Mouse (Mus musculus) adrenal gland, postnatal 25 days (tissue): Measurements from ENCODE around the gene 1700013H16Rik. TPM values are rescaled to one million over a fixed set of nuclear protein-coding genes. Genes with fewer than 3 reads are reported as not detected.
"Not testable (repeated sequence)": the region's sequence is repeated elsewhere in the genome, so short reads cannot be mapped to it uniquely, and the experiment has no call there.

Experiments
- DNase-seq: peaks from one replicate; pipeline ENCODE4 v3.0.0; 2021; ENCODE audit warnings: mixed read lengths
- long read RNA-seq: library from polyadenylated mRNA; stranded (forward); transcript quantifications from one replicate; pipeline ENCODE4 v2.0.0, GENCODE M21; 2021
- total RNA-seq: library from RNA; stranded (reverse); gene quantifications from 2 replicates; pipeline ENCODE4 v1.2.3, GENCODE M21; 2021

1700013H16Rik gene
- total RNA-seq, result not detected in 2 replicates
- long read RNA-seq, result 0 reads

GRCm38 (mm10) chrX:53757736-53758135 lies at the start of gene 1700013H16Rik:
Gene 1700013H16Rik (minus strand): TSS chrX:53757831.
- no peak for DNase-seq

- no peak for DNase-seq
These were observed 41.4 kb upstream of the 1700013H16Rik start for GRCm38 (mm10) chrX:53799074-53799473.

- not testable (repeated sequence) for DNase-seq
These were observed 39.9 kb upstream of the 1700013H16Rik start, which contains the start of gene Xlr for GRCm38 (mm10) chrX:53797519-53797918. Gene Xlr (minus strand): TSS chrX:53797706.

GRCm38 (mm10) chrX:53776276-53776675 lies 18.6 kb upstream of the 1700013H16Rik start, which contains the start of gene Zfp36l3:
Gene Zfp36l3 (minus strand): TSS chrX:53776394.
- DNase-seq, result no peak

GRCm38 (mm10) chrX:53752851-53753250 lies 4.8 kb downstream of the 1700013H16Rik start:
- no peak for DNase-seq

- DNase-seq, result no peak
These were observed 28.7 kb downstream of the 1700013H16Rik start for GRCm38 (mm10) chrX:53728967-53729366.

- no peak for DNase-seq
These were observed 33.0 kb downstream of the 1700013H16Rik start, which contains the start of gene 4930502E18Rik for GRCm38 (mm10) chrX:53724596-53724995. Gene 4930502E18Rik (plus strand): TSS chrX:53724826.

GRCm38 (mm10) chrX:53716323-53717182 lies 41.1 kb downstream of the 1700013H16Rik start:
- DNase-seq, result peak; percentile 55

- no peak for DNase-seq
These were observed 41.7 kb downstream of the 1700013H16Rik start for GRCm38 (mm10) chrX:53715942-53716322.

- DNase-seq, result no peak
These were observed 55.0 kb downstream of the 1700013H16Rik start for GRCm38 (mm10) chrX:53702673-53703072.

GRCm38 (mm10) chrX:53699225-53699624 lies 58.4 kb downstream of the 1700013H16Rik start:
- DNase-seq, result no peak

GRCm38 (mm10) chrX:53694008-53694777 lies 63.4 kb downstream of the 1700013H16Rik start:
- DNase-seq, result no peak

GRCm38 (mm10) chrX:53693141-53693540 lies 64.5 kb downstream of the 1700013H16Rik start:
- DNase-seq, result no peak

Other genes with a start within 250 kb of the 1700013H16Rik start
- gene Rtl8c, start 149.8 kb downstream of the 1700013H16Rik start, total RNA-seq, result 119 and 126 TPM in 2 replicates
- gene Gm14597, start 148.9 kb downstream of the 1700013H16Rik start, total RNA-seq, result not detected in 2 replicates
- 141 and 149 TPM in 2 replicates for gene Rtl8a, start 114.1 kb downstream of the 1700013H16Rik start, total RNA-seq
- gene Rtl8b, start 87.4 kb downstream of the 1700013H16Rik start, total RNA-seq, result 79.2 and 90.0 TPM in 2 replicates
- not detected in 2 replicates for gene 4930502E18Rik, start 33.0 kb downstream of the 1700013H16Rik start, total RNA-seq
- gene Zfp36l3, start 18.6 kb upstream of the 1700013H16Rik start, total RNA-seq, result not detected in 2 replicates
- gene Xlr, start 39.9 kb upstream of the 1700013H16Rik start, total RNA-seq, result 0.88 TPM in 1 of 2 replicates, not detected in the other